Mouse (Mus musculus): ENCODE results near the gene Add3. TPM values are rescaled to one million over a fixed set of nuclear protein-coding genes. Genes with fewer than 3 reads are reported as not detected.

Add3 gene
- polyA plus RNA-seq, 1 experiment from 2014 or later = 52.4 TPM

- no peaks in the 10 kb centered on the region for H3K9me3 ChIP-seq (ENCODE audit: control insufficient read depth, low read length)
- H3K9ac ChIP-seq (ENCODE audit: low read length) = no peak overlapping the region
- WGBS = 57% methylated on average over 7 of the region's 7 CpGs
- ATAC-seq (ENCODE audit: low FRiP score, low TSS enrichment) = 0 out of 2 replicates have a peak, but pooled peaks have one; percentile 28
- no peak overlapping the region for H3K4me2 ChIP-seq (replicated peaks; ENCODE audit: low read depth)
- H3K27me3 ChIP-seq (ENCODE audit: control insufficient read depth, insufficient read depth, low read length) = no peaks in the 10 kb centered on the region
- H3K4me1 ChIP-seq (replicated peaks; ENCODE audit: control insufficient read depth, insufficient read depth) = no peaks in the 10 kb centered on the region
- no peak overlapping the region for H3K27ac ChIP-seq (replicated peaks)
- no peaks in the 10 kb centered on the region for H3K36me3 ChIP-seq (ENCODE audit: control insufficient read depth, insufficient read depth, low read length)
- no peak for DNase-seq (ENCODE audit: low spot score)
- no peak overlapping the region for H3K4me3 ChIP-seq (ENCODE audit: low read depth, low read length)
- TF ChIP-seq EP300 (optimal IDR thresholded peaks at IDR 0.05) (no peak), CTCF (IDR thresholded peaks at IDR 0.05; ENCODE audit: low read depth) (no peak)
Observed at GRCm38 (mm10) chr19:53283742-53284141, 143.5 kb downstream of the Add3 start.

- H3K4me2 ChIP-seq (replicated peaks; ENCODE audit: low read depth) = no peak overlapping the region
- no peak for TF ChIP-seq CTCF (IDR thresholded peaks at IDR 0.05; ENCODE audit: low read depth)
- TF ChIP-seq EP300 (optimal IDR thresholded peaks at IDR 0.05) = no peak
- no peaks in the 10 kb centered on the region for H3K4me1 ChIP-seq (replicated peaks; ENCODE audit: control insufficient read depth, insufficient read depth)
- H3K4me3 ChIP-seq (ENCODE audit: low read depth, low read length) = no peak overlapping the region
- 38% methylated on average over 20 of the region's 20 CpGs for WGBS
- no peaks in the 10 kb centered on the region for H3K36me3 ChIP-seq (ENCODE audit: control insufficient read depth, insufficient read depth, low read length)
- H3K9ac ChIP-seq (ENCODE audit: low read length) = no peak overlapping the region
- H3K27ac ChIP-seq (replicated peaks) = no peak overlapping the region
- no peaks in the 10 kb centered on the region for H3K27me3 ChIP-seq (ENCODE audit: control insufficient read depth, insufficient read depth, low read length)
- peak; percentile 53 for ATAC-seq (ENCODE audit: low FRiP score, low TSS enrichment)
- DNase-seq (ENCODE audit: low spot score) = no peak
- H3K9me3 ChIP-seq (ENCODE audit: control insufficient read depth, low read length) = no peaks in the 10 kb centered on the region
Observed at GRCm38 (mm10) chr19:53284268-53285208, 144.3 kb downstream of the Add3 start.

GRCm38 (mm10) chr19:53296331-53297254 lies 156.3 kb downstream of the Add3 start:
- ATAC-seq (ENCODE audit: low FRiP score, low TSS enrichment) = no peak
- 60% methylated on average over 23 of the region's 23 CpGs for WGBS

More at GRCm38 (mm10) chr19:53296331-53297254, 156.3 kb downstream of the Add3 start:
- no peaks in the 10 kb centered on the region for H3K27me3 ChIP-seq (ENCODE audit: control insufficient read depth, insufficient read depth, low read length)
- H3K9me3 ChIP-seq (ENCODE audit: control insufficient read depth, low read length) = no peaks in the 10 kb centered on the region
- no peaks in the 10 kb centered on the region for H3K36me3 ChIP-seq (ENCODE audit: control insufficient read depth, insufficient read depth, low read length)
- H3K4me2 ChIP-seq (replicated peaks; ENCODE audit: low read depth) = no peak overlapping the region
- TF ChIP-seq EP300 (optimal IDR thresholded peaks at IDR 0.05) (no peak), CTCF (IDR thresholded peaks at IDR 0.05; ENCODE audit: low read depth) (no peak)
- no peaks in the 10 kb centered on the region for H3K4me1 ChIP-seq (replicated peaks; ENCODE audit: control insufficient read depth, insufficient read depth)
- H3K27ac ChIP-seq (replicated peaks) = no peak overlapping the region
- DNase-seq (ENCODE audit: low spot score) = no peak
- H3K4me3 ChIP-seq (ENCODE audit: low read depth, low read length) = no peak overlapping the region
- no peak overlapping the region for H3K9ac ChIP-seq (ENCODE audit: low read length)

Other genes with a start within 250 kb of the Add3 start
- 106 and 111 TPM in 2 replicates for gene Xpnpep1, start 100.2 kb upstream of the Add3 start, polyA plus RNA-seq (2015; fragmentation: Nextera tagmentation; extraction: Ambion mirVana)
- 28.6 and 31.3 TPM in 2 replicates for gene Mxi1, start 170.1 kb downstream of the Add3 start, polyA plus RNA-seq (2015; fragmentation: Nextera tagmentation; extraction: Ambion mirVana)
- gene Gm10197, start 231.3 kb downstream of the Add3 start, polyA plus RNA-seq (2015; fragmentation: Nextera tagmentation; extraction: Ambion mirVana) = not detected in 2 replicates